Mouse (Mus musculus): ENCODE data around the gene Rfx7. TPM values are rescaled to one million over a fixed set of nuclear protein-coding genes. Genes with fewer than 3 reads are reported as not detected.
"Not testable (repeated sequence)": the region's sequence is repeated elsewhere in the genome, so short reads cannot be mapped to it uniquely, and the experiment has no call there.

The Rfx7 gene
- total RNA-seq, 2 experiments from 2014 or later: 15.3 to 16.5 TPM

DNA sequence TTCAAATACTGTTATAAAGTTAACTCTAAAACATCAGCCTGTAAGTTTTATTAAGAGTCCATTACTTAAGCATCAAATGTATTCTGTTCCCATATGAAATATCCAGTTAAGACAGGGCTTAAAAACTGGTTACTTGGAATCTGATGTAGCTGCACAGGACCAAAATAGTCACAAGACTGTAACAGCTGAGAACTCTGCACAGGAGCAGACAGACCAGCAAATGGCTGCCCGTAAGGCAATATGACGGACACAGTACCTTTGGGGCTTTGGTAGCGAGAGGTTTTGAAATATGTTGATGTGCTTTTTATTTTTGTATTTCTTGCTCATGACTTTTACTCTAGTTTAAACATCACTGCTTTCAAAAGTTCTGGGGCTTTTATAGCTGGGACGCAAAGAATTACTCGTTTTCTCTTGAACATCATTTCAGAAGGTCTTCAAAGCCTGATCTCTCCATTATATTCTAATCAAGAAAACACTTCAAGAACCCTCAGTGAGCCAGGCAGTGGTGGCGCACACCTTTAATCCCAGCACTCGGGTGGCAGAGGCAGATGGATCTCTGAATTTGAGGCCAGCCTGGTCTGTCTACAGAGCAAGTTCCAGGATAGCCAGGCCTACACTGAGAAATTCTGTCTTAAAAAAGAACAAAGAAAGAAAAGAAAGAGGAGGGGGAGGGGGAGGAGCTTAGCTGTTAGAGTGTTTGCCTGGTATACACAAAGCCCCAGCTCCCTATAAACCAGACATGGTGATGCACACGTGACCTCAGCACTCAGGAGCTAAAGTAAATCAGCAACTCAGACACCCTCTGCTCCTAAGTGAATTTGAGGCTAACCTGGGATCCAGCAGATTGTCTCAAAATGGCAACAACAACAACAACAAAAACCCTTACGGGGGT, 107.2 kb downstream of the Rfx7 start:
- intact Hi-C loops (cut with DNase I): no loop called here
- DNase-seq: peak in 1 of 2 experiments; percentile 17

- intact Hi-C loops (cut with DNase I): loop anchor here (1.0 kb wide), 1 partner anchor 22 kb away; the partner anchor contains the start of gene Nedd4
- peak; percentile 93 to 94 for DNase-seq
Measured at GRCm38 (mm10) chr9:72639843-72640621, 108.0 kb downstream of the Rfx7 start.

GRCm38 (mm10) chr9:72640642-72641041, 108.6 kb downstream of the Rfx7 start:
- intact Hi-C loops (cut with DNase I): loop anchor here (1.0 kb wide), 1 partner anchor 22 kb away; the partner anchor contains the start of gene Nedd4
- DNase-seq: peak in 1 of 2 experiments; percentile 57

DNA sequence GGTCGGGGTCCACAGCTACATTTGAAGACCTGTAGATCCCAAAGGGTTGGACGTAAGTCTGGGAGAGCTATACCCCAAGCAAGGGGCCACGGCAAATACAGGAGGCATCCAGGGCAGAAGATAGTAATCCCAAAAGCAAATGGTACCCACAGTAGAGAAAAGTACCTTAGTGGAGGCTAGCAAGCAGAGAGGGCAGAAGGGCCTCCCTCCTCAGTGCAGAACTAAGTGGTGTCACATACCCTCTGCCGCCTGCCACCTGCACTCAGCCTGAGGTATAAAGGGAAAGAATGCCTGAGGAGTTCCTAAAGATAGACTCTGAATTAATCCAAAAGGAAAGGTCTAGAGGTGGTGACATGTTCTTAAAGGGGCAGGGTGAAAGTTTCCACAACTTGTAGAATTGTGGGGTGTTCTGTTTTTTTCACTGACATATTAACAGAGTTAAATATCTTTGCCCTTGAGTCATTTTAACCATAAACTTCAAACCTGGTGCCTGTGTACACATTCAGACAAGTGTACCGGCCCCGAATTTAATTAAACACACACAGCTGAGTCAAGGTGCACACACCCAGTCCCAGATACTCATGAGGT, 109.1 kb downstream of the Rfx7 start:
- DNase-seq: peak; percentile 52 to 69
- intact Hi-C loops (cut with DNase I): no loop called here

- DNase-seq; intact Hi-C loops (cut with DNase I): not testable (repeated sequence)
Measured at GRCm38 (mm10) chr9:72642756-72643447, 110.9 kb downstream of the Rfx7 start.

DNA sequence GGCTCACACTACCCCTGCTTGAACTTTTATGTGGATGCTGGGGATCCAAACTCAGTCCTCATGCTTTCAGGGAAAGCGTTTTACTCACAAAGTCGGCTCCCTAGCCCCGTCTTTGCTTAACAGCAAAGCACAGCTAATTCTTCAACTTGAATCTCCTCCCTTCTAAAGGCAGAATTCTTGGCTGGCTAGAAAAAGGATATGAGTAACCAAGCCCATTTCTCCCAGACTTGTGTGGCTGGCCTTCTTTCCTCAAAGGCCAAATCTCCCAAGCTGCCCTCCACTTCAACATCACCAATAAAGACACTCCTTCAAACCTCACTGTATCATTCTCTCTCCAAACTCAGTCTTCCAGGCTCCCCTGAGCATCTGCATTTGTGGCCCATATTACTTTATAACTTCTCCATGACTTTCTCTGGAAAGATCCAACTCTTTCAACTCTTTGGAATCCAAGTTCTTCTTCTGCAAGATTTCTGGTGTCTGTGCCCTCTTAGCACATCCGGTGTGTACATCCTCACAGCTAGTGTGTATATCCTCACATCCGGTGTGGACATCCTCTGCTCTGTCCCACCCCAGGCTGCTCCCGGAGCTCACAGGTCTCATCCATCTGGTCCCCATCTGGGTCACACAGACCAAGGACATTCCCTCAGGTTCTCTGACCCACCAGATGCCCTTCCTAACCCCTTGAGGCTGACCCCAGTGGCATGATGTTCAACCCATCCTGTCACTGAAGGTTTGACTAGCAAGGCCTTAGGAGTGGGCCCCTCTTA, 111.8 kb downstream of the Rfx7 start:
- intact Hi-C loops (cut with DNase I): no loop called here
- no peak for DNase-seq

DNA sequence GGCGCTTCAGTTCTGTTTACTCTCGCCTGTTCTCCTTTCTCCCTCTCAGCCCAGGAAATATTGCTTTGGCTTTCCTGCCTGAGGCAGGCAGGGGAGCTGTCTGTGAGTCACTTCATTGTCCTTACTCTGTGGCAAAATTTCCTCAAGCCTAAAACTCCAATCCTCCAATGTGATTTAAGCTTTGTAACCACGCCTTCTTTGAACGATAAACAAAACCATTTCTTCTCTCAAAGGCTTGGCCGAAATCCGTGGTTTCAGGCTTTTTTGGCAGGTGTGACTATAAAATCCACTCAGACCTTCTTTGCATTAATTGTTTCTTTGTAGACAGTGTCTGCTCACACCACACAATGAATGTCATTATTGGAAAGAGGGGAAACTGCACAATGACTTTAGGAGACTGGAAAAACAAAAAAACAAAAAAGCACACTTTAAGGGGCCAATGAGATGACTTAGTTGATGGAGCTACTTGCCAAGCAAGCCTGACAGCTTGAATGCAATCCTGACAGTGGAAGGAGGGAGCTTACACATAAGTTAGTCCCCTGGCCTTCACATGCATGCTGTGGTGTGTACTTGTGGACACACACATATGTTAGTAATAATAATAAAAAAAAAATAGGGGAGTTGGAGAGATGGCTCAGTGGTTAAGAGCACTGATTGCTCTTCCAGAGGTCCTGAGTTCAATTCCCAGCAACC, 112.5 kb downstream of the Rfx7 start:
- intact Hi-C loops (cut with DNase I): no loop called here
- DNase-seq: no peak

GRCm38 (mm10) chr9:72649781-72650180, 117.7 kb downstream of the Rfx7 start:
- intact Hi-C loops (cut with DNase I): no loop called here
- DNase-seq: no peak

- intact Hi-C loops (cut with DNase I): no loop called here
- peak; percentile 68 to 69 for DNase-seq
Measured at GRCm38 (mm10) chr9:72652961-72653360, 120.9 kb downstream of the Rfx7 start.

DNA sequence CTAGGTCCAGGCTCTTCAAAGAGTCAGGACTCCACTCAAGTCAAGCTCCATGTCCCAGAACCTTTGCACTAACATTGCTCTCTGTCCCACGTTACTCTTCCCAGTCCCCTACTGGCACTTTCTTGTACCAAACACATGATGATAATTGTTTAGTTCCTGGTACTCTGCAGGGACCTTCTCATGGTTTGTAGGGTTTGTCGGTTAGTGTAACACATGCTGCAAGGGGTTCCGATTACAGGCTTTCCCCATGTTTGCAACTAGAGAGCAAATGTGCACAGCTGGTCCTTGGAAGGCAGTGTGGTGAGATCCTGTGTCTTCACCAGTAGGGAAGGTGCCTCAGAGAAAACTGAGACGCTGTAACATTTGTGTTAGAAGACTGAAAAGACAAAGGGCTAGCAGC, 121.5 kb downstream of the Rfx7 start:
- intact Hi-C loops (cut with DNase I): no loop called here
- DNase-seq: peak; percentile 57 to 62

DNA sequence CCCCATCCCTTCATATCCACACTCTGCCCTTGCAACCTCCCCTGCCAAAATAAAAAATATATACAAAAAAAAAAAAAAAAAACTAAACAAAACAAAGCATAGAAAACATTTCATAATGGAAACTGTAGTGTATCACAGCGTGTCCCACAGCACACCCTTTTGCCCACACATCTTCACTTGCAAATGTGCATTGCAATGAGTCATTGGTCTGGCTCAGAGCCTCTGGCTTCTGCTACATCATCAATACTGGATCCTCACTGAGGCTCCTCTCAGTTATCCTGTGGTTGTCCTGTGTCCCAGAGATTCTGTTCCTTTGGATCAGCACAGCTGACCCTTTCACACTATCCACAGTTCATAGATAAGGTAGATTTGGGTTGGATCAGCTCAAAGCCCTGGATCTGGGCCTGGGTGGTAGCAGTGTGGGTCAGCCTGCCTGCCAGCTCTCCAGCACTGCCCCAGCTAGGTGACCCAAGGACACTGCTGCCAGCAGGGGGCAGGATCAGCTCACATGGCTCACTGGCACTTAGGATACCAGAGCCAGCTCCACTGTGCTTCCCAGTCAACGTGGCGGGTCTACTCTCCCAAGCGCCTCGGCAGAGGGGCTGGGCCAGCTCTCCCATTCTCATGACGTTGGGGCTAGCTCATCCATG, 122.7 kb downstream of the Rfx7 start:
- peak; percentile 81 to 84 for DNase-seq
- intact Hi-C loops (cut with DNase I): no loop called here

DNA sequence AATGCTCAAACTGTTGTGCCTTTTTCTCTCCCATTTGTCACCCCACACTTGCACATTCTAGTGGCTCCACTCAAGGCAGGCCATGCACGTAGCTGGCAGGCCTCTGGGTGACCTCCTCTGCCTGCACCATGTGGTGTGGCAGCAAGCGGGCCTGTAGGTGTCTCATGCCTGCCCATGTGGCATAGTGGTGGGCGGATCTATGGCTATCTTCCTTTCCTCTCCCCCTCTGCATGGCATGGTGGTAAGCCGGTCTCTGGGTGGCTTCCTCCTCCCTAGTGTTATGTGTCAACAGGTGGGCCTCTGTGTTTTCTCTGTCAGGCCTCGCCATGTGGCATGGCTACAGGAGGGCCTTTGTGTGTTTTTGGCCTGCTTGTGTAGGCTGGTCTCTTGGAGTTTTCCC, 123.6 kb downstream of the Rfx7 start:
- intact Hi-C loops (cut with DNase I): no loop called here
- peak; percentile 49 to 57 for DNase-seq

- intact Hi-C loops (cut with DNase I): no loop called here
- DNase-seq: no peak
Measured at GRCm38 (mm10) chr9:72656491-72656890, 124.5 kb downstream of the Rfx7 start.

DNA sequence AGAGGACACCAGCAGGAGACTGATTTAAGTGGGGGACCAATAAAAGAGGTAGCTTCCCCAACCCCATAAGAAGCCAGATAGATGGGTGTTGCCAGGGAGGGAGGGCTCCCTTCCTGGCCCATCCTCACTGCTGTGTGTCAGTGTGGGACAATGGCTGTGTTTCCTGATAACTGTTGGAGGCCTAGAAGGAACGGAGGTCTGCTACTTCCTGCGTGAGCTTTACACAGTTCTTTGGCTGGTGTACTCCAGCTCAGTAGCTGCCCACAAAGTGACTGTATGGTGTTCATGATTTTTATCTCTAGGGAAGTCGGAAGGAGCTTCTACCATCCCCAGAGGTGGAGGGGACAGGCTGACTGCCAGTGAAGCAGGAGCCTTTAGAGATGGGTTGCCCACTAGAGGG, 124.9 kb downstream of the Rfx7 start:
- intact Hi-C loops (cut with DNase I): no loop called here
- no peak for DNase-seq

DNA sequence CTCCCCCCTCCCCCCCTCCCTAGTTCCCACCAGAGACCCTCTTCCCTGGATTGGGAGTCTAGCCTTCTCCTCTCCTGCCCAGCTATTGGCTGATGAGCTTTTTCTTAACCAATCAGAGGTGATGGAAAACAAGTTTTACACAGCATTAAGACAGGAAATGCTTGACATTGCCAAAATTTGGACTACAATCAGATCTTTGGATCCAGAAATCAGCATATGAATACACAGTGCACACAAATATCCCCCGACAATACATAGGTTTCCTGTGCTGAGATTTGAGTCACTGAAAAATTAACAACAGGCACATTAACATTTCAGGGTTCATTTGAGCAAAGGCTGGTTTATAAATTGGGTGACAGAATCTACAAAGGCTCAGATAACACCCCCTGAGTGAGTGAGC, 125.7 kb downstream of the Rfx7 start:
- DNase-seq: no peak
- intact Hi-C loops (cut with DNase I): loop anchor here (2.0 kb wide), 1 partner anchor 15 kb away; no protein-coding TSS in a partner anchor

- intact Hi-C loops (cut with DNase I): no loop called here
- DNase-seq: no peak
Measured at GRCm38 (mm10) chr9:72660139-72660538, 128.1 kb downstream of the Rfx7 start.

DNA sequence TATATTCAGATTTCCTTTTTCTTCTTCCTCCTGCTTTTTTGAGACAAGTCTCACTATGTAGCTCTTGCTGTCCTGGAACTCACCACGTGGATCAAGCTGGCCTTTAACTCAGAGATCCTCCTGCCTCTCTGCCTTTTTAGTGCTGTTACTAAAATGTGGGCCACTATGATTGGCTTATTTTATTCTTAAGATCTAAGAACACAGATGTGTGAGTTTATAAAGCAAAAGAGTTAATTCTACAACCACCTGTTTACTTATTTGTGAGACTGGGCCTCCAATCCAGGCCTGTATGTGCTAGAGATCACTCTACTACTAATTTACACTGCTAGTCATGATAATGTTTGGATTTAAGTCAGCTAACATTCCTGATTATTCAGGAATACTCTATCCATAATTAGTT, 128.9 kb downstream of the Rfx7 start:
- intact Hi-C loops (cut with DNase I): no loop called here

DNA sequence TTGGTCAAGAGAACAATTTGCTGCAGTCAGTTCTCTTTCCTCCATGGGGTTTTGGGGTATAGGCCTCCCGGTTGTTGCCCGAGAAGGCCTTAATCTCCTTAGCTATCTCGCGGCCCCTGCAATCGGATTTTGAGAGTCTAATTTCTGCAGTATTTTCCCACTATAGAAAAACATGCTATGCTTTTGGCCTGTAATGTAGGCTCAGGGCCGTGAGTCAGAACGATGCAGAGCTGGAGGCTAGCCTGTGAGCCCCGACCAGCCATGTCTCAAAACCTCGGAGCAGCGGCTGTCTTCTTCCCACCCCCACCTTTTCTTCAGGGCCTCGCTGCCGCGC, 129.5 kb downstream of the Rfx7 start:
- DNase-seq: no peak
- intact Hi-C loops (cut with DNase I): no loop called here

More for the DNA sequence above, 128.9 kb downstream of the Rfx7 start:
- DNase-seq: no peak
